Mouse (Mus musculus): ENCODE results near the gene Ercc4. TPM values are rescaled to one million over a fixed set of nuclear protein-coding genes. Genes with fewer than 3 reads are reported as not detected.

Gene Ercc4
- total and polyA plus RNA-seq, 3 experiments: 10.6 to 15.5 TPM; not detected in 1

DNA sequence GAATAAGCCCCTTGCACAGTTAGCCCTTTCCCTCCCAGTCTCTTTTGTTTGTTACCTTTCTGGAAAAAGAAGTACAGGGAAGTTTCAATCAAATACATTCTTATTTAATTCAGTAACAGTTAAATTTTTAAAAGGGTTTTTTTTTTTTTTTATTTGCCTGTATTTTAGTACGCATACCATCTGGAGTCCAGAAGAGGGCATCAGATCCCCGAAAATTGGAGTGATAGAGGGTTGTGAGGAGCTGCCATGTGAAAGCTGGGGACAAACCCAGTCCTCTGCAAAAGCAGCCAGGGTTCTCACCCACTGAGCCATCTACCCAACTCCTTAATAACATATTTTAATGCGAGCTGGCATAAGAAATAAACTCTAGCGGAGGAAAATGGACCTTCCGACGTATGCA lies 29.3 kb upstream of the Ercc4 start:
- H3K4me3 ChIP-seq (ENCODE audit: control insufficient read depth in 1 of 2, insufficient read depth in 1 of 2, low read depth in 2 of 2, low read length in 2 of 2): no peak overlapping the region
- H3K27ac ChIP-seq (ENCODE audit: control insufficient read depth, low read depth, low read length): no peak overlapping the region
- no peak overlapping the region for H3K9ac ChIP-seq (ENCODE audit: control insufficient read depth, low read depth, low read length, poor library complexity, severe bottlenecking)
- H3K4me1 ChIP-seq (ENCODE audit: control insufficient read depth in 1 of 2, insufficient read depth in 2 of 2, low read length in 2 of 2): no peaks in the 10 kb centered on the region
- H3K27me3 ChIP-seq (ENCODE audit: control insufficient read depth in 1 of 2, insufficient read depth in 2 of 2, low read length in 2 of 2): no peaks in the 10 kb centered on the region; a peak in 1 of 4 replicates
- no peak for TF ChIP-seq CHD1 (IDR thresholded peaks at IDR 0.05; ENCODE audit: low read depth, low read length)
- TF ChIP-seq CTCF (IDR thresholded peaks at IDR 0.05 in 2 of 3, conservative IDR thresholded peaks at IDR 0.05 in 1 of 3; ENCODE audit: control insufficient read depth in 1 of 3, insufficient read depth in 1 of 3, low read depth in 2 of 3, low read length in 3 of 3, poor library complexity in 1 of 3, severe bottlenecking in 1 of 3): peak in 1 of 3 experiments; percentile 34; a peak in 2 of 6 replicates
- no peak for TF ChIP-seq E2F4 (IDR thresholded peaks at IDR 0.05; ENCODE audit: borderline replicate concordance, low read depth, low read length)
- no peak for TF ChIP-seq KAT2A (conservative IDR thresholded peaks at IDR 0.05; ENCODE audit: low read depth, low read length)
- TF ChIP-seq CHD2 (IDR thresholded peaks at IDR 0.05; ENCODE audit: low read length): no peak
- TF ChIP-seq ZKSCAN1 (IDR thresholded peaks at IDR 0.05; ENCODE audit: low read depth, low read length): no peak
- TF ChIP-seq RAD21 (IDR thresholded peaks at IDR 0.05; ENCODE audit: low read depth, low read length): peak; percentile 39
- TF ChIP-seq HCFC1 (IDR thresholded peaks at IDR 0.05; ENCODE audit: low read depth, low read length): no peak
- TF ChIP-seq TCF12 (IDR thresholded peaks at IDR 0.05; ENCODE audit: low read depth, low read length): no peak
- no peak for TF ChIP-seq USF2 (IDR thresholded peaks at IDR 0.05; ENCODE audit: borderline replicate concordance in 1 of 2, insufficient read depth in 1 of 2, low read depth in 1 of 2, low read length in 2 of 2)
- no peak for TF ChIP-seq USF1 (IDR thresholded peaks at IDR 0.05; ENCODE audit: low read depth, low read length)
- TF ChIP-seq ZNF384 (IDR thresholded peaks at IDR 0.05; ENCODE audit: low read depth, low read length): peak; percentile 78
- TF ChIP-seq SMC3 (IDR thresholded peaks at IDR 0.05; ENCODE audit: low read depth, low read length): peak; percentile 36
- TF ChIP-seq MAX (IDR thresholded peaks at IDR 0.05; ENCODE audit: low read length): no peak
- TF ChIP-seq ZMIZ1 (IDR thresholded peaks at IDR 0.05; ENCODE audit: low read depth, low read length): no peak
- no peak for TF ChIP-seq ZC3H11A (IDR thresholded peaks at IDR 0.05; ENCODE audit: low read depth, low read length)
- TF ChIP-seq NELFE (IDR thresholded peaks at IDR 0.05; ENCODE audit: low read depth, low read length): no peak
- TF ChIP-seq UBTF (IDR thresholded peaks at IDR 0.05; ENCODE audit: borderline replicate concordance, insufficient read depth, low read depth, low read length): no peak
- no peak for TF ChIP-seq TAL1 (IDR thresholded peaks at IDR 0.05; ENCODE audit: low read length)
- TF ChIP-seq MEF2A (IDR thresholded peaks at IDR 0.05; ENCODE audit: extremely low read depth, insufficient replicate concordance, low read depth, low read length, poor library complexity, severe bottlenecking): no peak
- no peak for TF ChIP-seq GABPA (IDR thresholded peaks at IDR 0.05; ENCODE audit: low read depth, low read length)
- no peaks in the 10 kb centered on the region for H3K79me2 ChIP-seq (ENCODE audit: control insufficient read depth, insufficient read depth, low read length, poor library complexity)
- H3K9me3 ChIP-seq (replicated peaks; ENCODE audit: insufficient read depth, low read length): no peaks in the 10 kb centered on the region
- no peaks in the 10 kb centered on the region for H3K36me3 ChIP-seq (ENCODE audit: control insufficient read depth in 1 of 2, insufficient read depth in 2 of 2, low read length in 2 of 2)
- peak; percentile 28 for DNase-seq (ENCODE audit: low read depth, low spot score)

Data from MEL (cell line).